Mouse (Mus musculus) brown adipose tissue, adult 24 weeks (tissue): ENCODE measurements around the gene 2010003K11Rik. TPM values are rescaled to one million over a fixed set of nuclear protein-coding genes. Genes with fewer than 3 reads are reported as not detected.
"Not testable (repeated sequence)": the region's sequence is repeated elsewhere in the genome, so short reads cannot be mapped to it uniquely, and the experiment has no call there.

ENCODE experiments used
- H3K27ac ChIP-seq: fragments of 200-500 bp; replicated peaks from 2 replicates; pipeline ENCODE4 v1.5.1; 2012; ENCODE audit warnings: low read depth, mild to moderate bottlenecking, low read length
- H3K4me1 ChIP-seq: fragments of 200-500 bp; 2 replicates; pipeline ENCODE4 v1.6.1; 2012; ENCODE audit warnings: low read length, mixed read lengths; ENCODE audit not compliant: control insufficient read depth, insufficient read depth, insufficient read length
- H3K4me3 ChIP-seq: fragments of 200-500 bp; 2 replicates; pipeline ENCODE4 v1.5.1; 2012; ENCODE audit warnings: low read depth, mild to moderate bottlenecking, low read length, moderate library complexity; ENCODE audit not compliant: insufficient read depth
- polyA plus RNA-seq: library from polyadenylated mRNA; stranded (reverse); fragments of >200 nt; gene quantifications from 2 replicates; pipeline ENCODE4 v1.2.4, GENCODE M21; 2012; ENCODE audit not compliant: missing spikeins, insufficient read depth, insufficient read length

The 2010003K11Rik gene
- polyA plus RNA-seq, 1 experiment = 30.6 TPM

- not testable (repeated sequence) for H3K27ac ChIP-seq, H3K4me1 ChIP-seq
Observed at GRCm38 (mm10) chr19:4454040-4454439, 44.3 kb downstream of the 2010003K11Rik start.

GRCm38 (mm10) chr19:4452525-4452924 lies 45.9 kb downstream of the 2010003K11Rik start:
- Histone ChIP-seq H3K27ac (no peak overlapping the region), H3K4me3 (no peak overlapping the region), H3K4me1 (no peaks in the 10 kb centered on the region)

More at GRCm38 (mm10) chr19:4454040-4454439, 44.3 kb downstream of the 2010003K11Rik start:
- not testable (repeated sequence) for H3K4me3 ChIP-seq

GRCm38 (mm10) chr19:4451965-4452364 lies 46.4 kb downstream of the 2010003K11Rik start:
- Histone ChIP-seq H3K4me3 (no peak overlapping the region), H3K4me1 (no peaks in the 10 kb centered on the region), H3K27ac (no peak overlapping the region)

- Histone ChIP-seq H3K4me3 (no peak overlapping the region), H3K4me1 (no peaks in the 10 kb centered on the region), H3K27ac (no peak overlapping the region)
Observed at GRCm38 (mm10) chr19:4451098-4451497, 47.3 kb downstream of the 2010003K11Rik start.

GRCm38 (mm10) chr19:4450666-4451065 lies 47.7 kb downstream of the 2010003K11Rik start:
- H3K27ac ChIP-seq = no peak overlapping the region
- H3K4me1 ChIP-seq = no peaks in the 10 kb centered on the region
- no peak overlapping the region for H3K4me3 ChIP-seq

GRCm38 (mm10) chr19:4449230-4449629 lies 49.2 kb downstream of the 2010003K11Rik start:
- no peak overlapping the region for H3K4me3 ChIP-seq
- no peaks in the 10 kb centered on the region for H3K4me1 ChIP-seq
- H3K27ac ChIP-seq = no peak overlapping the region

GRCm38 (mm10) chr19:4447445-4447844 lies 50.9 kb downstream of the 2010003K11Rik start:
- H3K4me1 ChIP-seq = no peaks in the 10 kb centered on the region
- H3K4me3 ChIP-seq = no peak overlapping the region
- H3K27ac ChIP-seq = no peak overlapping the region

Other genes starting within 250 kb of the 2010003K11Rik start
- 3.3 and 4.8 TPM in 2 replicates for gene Ssh3, start 229.4 kb downstream of the 2010003K11Rik start, polyA plus RNA-seq
- 0.87 TPM in 1 of 2 replicates, not detected in the other for gene Ankrd13d, start 215.4 kb downstream of the 2010003K11Rik start, polyA plus RNA-seq
- 30.7 and 35.9 TPM in 2 replicates for gene Grk2, start 192.4 kb downstream of the 2010003K11Rik start, polyA plus RNA-seq
- gene Kdm2a, start 100.3 kb downstream of the 2010003K11Rik start, polyA plus RNA-seq = 18.9 and 20.6 TPM in 2 replicates
- gene Rhod, start 59.2 kb downstream of the 2010003K11Rik start, polyA plus RNA-seq = 4.3 and 4.5 TPM in 2 replicates
- gene Syt12, start 21.1 kb downstream of the 2010003K11Rik start, polyA plus RNA-seq = 6.9 and 8.0 TPM in 2 replicates
- 328 and 343 TPM in 2 replicates for gene Pcx, start 11.9 kb upstream of the 2010003K11Rik start, polyA plus RNA-seq
- gene Lrfn4, start 117.1 kb upstream of the 2010003K11Rik start, polyA plus RNA-seq = 0.36 TPM in 1 of 2 replicates, not detected in the other
- gene Rce1, start 127.1 kb upstream of the 2010003K11Rik start, polyA plus RNA-seq = 14.1 and 17.0 TPM in 2 replicates
- not detected in 2 replicates for gene Gm960, start 200.1 kb upstream of the 2010003K11Rik start, polyA plus RNA-seq
- gene Sptbn2, start 212.6 kb upstream of the 2010003K11Rik start, polyA plus RNA-seq = 0.13 TPM in 1 of 2 replicates, not detected in the other